Mouse (Mus musculus) retina, postnatal 1 day (tissue): ENCODE results near the gene Fto.
A peak's percentile ranks its signal among the peaks of the same experiment; 100 is the strongest.

Source experiments
- DNase-seq: peaks from one replicate; pipeline ENCODE4 v3.0.0-alpha.2; 2012

The Fto gene

DNA sequence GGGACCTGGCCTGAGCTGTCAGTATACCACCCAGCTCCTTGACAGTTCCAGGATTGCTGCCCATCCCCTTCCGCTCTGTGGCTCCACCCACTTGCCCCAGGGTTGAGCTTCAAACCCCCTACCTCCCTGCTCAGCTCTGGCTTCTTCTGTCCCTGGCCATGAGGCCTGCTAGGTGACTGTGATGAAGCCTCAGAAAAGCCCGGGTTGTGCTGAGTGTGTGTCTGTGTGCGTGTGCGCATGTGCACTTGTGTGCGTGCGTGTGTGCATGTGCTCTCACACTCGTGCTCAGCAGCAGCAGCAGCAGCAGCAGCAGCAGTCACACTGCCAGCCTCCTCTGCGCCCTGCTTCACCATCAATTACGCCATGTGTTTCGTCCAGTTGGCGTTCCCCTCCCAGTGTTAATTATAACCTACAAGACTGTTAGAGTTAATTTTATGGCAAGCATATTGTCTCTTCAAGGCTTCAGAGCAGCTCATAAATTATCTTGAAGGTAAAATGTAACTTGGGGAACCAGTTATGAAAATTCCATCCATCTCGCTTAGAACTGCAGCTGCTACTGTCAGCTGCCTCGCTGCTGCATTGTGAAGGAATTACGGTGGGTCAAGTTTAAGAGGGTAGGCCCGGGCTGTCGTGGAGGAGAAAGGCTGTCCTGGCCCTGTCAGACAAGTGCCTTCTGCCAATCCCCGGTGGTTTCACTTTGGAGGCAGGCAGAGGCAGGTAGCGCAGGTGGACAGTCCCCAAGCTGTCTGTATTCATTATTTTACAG is 219.5 kb downstream of the Fto start:
- no peak for DNase-seq

GRCm38 (mm10) chr8:91534752-91535151 is 221.4 kb downstream of the Fto start:
- DNase-seq, result no peak

GRCm38 (mm10) chr8:91538109-91538508 is 224.8 kb downstream of the Fto start:
- no peak for DNase-seq

GRCm38 (mm10) chr8:91538892-91539291 is 225.6 kb downstream of the Fto start:
- no peak for DNase-seq

GRCm38 (mm10) chr8:91539586-91539985 is 226.3 kb downstream of the Fto start:
- no peak for DNase-seq

DNA sequence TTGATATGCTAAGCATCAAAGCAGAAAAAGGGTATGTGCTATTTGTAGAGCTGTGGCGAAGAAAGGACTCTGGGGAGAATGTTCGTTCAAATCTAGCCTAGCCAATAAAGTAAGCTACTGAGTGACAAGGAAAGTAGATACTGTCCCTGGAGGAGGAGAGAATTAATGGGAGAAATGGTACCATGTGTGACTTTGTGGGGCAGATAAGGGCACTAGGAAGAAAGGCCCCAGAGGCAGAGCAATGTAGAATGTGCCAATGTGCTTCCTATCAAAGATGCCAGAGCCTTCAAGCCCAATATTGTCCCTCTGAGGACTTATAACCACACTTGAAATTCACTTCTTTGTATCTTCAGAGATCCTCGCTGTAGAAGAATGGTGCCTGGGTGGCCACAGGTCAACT is 227.9 kb downstream of the Fto start:
- no peak for DNase-seq

- DNase-seq, result no peak
Observed at GRCm38 (mm10) chr8:91545561-91545960, 232.2 kb downstream of the Fto start.

DNA sequence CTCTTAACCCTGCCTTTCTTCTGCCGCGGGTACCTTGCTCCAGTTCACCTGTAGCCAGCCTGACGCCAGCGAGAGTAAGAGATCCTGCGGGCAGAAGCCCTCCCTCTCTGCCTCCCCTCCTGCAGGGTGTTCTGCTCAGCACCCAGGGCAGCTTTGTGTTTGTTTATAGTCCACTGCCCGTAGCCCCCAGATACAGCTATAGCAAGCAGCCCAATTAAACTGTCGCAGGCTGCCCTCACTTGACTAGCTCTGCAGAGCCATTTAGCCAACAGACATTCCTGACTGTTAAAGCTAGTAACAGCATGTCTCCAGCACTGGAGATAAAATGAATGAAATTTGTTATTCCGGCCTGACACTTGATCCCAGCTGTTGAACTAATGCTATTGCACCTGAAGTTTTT is 233.3 kb downstream of the Fto start:
- no peak for DNase-seq

DNA sequence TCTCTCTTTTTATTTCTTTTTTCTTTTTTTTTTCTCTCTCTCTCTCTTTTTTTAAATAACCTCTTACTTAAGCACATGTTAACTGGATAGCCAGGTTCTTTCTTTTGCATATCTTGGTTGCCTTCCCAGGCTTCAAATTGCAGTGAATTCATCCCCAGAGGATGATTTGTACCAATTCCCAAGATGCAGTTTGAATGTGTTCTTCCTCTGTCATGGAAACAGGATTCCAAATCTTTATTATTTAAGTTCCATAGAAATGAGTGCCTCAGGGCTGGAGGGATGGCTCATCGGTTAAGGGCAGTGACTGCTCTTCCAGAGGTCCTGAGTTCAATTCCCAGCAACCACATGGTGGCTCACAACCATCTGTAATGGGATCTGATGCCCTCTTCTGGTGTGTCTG is 236.8 kb downstream of the Fto start:
- DNase-seq, result no peak

GRCm38 (mm10) chr8:91551166-91551765 is 237.9 kb downstream of the Fto start:
- DNase-seq, result no peak

DNA sequence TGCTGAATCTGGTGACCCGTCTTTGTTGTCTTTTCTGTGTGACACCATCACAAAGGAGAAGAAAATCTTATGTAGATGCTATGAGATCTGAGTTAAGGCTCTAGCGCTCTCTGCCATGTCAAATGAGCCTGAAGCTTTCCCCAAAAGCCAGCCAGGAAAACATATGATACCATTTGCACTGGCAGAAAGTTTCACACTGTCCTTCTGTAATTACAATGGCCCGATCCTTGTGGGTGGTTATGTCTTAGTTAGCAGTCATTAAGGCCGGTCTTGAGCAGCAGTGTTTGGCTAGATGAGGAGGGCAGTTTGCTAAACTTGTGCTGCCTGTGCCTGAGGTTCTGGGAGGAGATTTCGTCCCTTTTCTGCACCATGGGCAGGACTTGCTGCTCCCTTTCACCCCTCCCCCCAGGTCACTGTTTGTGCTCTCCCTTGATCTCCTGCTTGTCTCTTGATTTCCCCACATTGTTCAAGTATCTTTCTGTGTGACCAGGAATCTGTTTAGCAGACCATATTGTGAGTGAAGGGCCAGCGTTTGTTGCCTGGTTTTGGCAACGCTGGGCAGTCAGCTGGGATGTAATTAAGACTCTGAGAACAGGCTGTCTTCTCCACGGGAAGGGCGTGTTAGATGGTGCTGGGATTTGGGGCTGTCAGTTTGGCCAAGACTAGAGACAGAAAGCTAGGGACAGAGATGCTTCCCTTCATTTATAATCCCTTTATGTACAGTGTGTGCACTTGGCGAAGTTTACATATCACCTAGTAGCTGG is 238.6 kb downstream of the Fto start:
- peak; percentile 79 for DNase-seq

GRCm38 (mm10) chr8:91552635-91553034 is 239.3 kb downstream of the Fto start:
- DNase-seq, result peak; percentile 69

GRCm38 (mm10) chr8:91553387-91553786 is 240.1 kb downstream of the Fto start:
- DNase-seq, result no peak

- peak; percentile 89 for DNase-seq
Observed at GRCm38 (mm10) chr8:91557041-91557587, 243.8 kb downstream of the Fto start.

GRCm38 (mm10) chr8:91558408-91558807 is 245.1 kb downstream of the Fto start:
- DNase-seq, result no peak

- DNase-seq, result no peak
Observed at GRCm38 (mm10) chr8:91560017-91560591, 246.8 kb downstream of the Fto start.

- DNase-seq, result no peak
Observed at GRCm38 (mm10) chr8:91561241-91561640, 247.9 kb downstream of the Fto start.

DNA sequence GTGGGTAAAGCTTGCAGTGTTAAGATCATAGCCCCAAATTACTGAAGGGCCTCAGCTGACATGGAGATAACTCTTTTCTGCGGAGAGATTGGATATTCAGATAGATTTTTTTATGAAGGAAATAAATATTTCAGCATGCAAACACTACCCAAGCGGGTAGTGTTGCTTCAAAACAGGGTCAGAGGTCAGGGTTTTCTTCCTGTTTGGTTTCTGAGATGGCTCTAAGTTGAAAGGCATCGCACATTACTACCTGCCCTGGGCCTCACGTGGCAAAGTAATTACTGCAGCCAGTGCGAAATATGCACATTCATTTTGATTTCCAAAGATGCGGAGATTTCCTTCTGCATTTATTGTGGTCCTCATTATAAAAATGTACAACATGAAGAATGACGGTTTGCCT is 249.3 kb downstream of the Fto start:
- DNase-seq, result no peak

GRCm38 (mm10) chr8:91563326-91563725 is 250.0 kb downstream of the Fto start:
- no peak for DNase-seq

DNA sequence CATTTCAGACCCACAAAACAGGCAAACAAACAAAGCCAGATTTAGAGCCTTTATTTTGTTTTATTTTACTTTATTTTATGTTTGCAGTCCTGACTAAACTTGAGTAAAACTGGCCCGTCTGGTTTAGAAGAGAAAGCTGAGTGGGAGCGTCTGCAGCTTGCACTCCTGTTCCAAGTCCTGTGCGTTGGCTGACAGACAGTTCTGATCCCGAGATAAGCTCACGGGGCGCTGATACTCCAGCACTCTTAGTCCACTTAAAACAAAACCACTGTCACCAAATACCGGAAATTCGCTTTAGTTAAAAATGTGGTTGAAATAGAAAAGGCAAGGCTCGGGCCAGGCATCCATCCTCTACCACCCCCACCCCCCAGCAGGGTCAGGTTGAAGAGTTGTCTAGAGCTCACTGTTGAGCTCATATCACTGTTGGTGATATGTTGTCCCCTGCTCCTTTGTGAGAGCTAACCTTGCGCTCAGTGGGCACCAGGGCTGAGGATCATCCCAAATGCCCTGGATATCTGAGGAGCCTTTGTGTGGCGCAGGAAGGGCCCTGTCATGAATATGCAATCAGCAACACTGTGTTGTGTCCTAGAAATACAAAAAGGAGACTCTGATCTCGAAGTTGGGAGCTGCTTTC is 252.7 kb downstream of the Fto start:
- no peak for DNase-seq

GRCm38 (mm10) chr8:91566503-91566869 is 253.2 kb downstream of the Fto start:
- DNase-seq, result no peak

- no peak for DNase-seq
Observed at GRCm38 (mm10) chr8:91569874-91570273, 256.5 kb downstream of the Fto start.

GRCm38 (mm10) chr8:91570809-91571208 is 257.5 kb downstream of the Fto start:
- DNase-seq, result no peak
